Mouse (Mus musculus) retina, adult 2 months (tissue): ENCODE results near the gene Itgb6.

Source experiments
- DNase-seq: peaks from one replicate; pipeline ENCODE4 v3.0.0-alpha.2; 2012; ENCODE audit warnings: low read depth, low spot score

Gene Itgb6

GRCm38 (mm10) chr2:60712891-60713290 is 9.6 kb downstream of the Itgb6 start:
- no peak for DNase-seq

DNA sequence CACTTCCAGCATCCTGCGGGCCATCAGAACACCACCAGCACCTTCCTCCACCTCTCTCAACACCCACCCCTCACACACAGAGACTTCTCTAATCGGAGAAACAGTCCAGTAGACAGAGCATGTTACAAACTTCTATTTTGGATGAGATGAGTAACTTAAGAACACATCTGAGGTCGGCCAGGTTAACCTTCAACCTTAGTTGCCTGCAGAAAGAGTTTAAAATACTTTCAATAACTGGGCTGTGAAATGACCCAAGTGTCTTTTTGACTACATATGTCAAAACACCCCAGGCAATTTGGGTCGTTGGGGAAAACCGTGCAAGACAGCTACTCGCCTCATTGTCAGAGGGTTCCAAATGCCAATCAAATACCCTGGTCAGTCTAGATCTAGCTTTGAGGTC is 10.0 kb downstream of the Itgb6 start:
- DNase-seq = no peak

DNA sequence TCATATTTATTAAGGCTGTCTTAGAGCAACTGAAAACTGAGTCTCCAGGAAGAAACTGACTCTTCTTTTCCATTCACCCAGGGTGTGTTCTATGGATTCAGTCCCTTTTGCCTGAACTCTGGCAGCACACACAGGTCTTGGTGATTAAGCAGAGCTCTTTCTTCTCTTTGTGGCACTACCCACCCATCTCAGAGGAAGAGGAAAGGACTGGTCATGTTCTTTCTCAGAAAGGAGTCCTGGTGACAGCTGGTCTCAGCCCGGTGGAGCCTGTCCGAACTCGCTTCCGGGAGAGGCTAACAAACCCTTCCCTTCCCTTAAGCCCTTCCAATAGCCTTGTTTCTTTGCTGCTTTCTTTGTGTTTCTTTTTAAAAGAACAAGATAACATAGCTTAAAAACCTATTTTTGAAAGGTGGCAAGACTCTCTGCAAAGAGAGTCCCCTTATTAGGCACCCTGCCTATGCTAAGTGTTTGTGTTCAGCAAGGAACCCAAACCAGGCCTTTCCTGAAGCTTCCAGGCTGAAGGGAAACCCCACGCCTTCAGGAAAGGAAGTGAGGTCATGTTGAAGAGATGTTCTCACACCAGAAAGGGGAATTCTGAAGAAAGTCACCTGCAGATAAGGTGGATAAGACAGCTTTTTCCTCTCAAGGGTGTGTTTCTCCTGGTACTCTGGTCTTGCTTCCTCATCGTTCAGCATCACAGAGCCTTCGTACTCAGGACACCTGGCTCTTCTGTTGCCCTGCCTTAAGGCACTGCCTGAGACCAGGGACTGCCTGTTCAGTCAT is 11.2 kb downstream of the Itgb6 start:
- no peak for DNase-seq

- no peak for DNase-seq
Measured at GRCm38 (mm10) chr2:60710317-60710716, 12.1 kb downstream of the Itgb6 start.

- no peak for DNase-seq
Measured at GRCm38 (mm10) chr2:60708671-60709070, 13.8 kb downstream of the Itgb6 start.

DNA sequence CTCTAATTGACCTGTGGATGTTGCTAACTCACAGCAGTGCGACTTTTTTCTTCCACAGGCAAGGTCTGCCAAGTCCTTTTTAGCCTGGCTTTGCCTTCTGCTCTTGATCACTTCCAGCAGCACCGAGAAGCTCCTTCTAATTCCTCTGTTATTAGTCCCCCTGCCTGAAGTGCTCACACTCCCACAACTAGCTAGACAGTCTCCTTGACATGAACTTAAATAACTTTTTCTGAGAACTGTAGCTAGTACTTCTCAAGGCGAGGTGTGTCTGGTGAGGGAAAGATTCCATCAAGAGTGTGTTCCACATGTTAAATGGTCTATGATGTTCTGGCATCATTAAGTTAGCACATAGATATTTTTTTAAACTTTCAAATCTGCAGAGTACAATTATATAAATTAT is 15.6 kb downstream of the Itgb6 start:
- DNase-seq = no peak

DNA sequence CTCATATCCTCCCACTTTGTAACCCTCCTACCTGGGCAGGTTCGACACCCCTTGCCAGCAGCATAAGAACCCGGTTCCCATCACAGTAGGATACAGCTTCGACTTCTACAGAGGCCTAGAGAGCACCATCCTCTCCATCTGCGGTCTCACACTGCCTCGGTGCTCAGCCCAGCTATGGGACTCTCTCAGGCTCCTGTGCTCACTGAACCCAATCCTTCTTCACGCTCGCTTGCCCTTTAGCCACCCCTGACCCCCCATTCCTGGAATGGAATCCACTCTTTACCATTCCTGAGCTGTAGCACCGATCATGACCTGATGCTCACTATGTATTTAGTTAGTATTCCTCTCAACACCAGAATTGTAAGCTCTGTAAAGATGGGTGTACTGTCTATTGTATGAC is 17.0 kb downstream of the Itgb6 start:
- no peak for DNase-seq

GRCm38 (mm10) chr2:60703315-60703714 is 19.1 kb downstream of the Itgb6 start:
- DNase-seq = no peak

GRCm38 (mm10) chr2:60700956-60701355 is 21.5 kb downstream of the Itgb6 start:
- no peak for DNase-seq

DNA sequence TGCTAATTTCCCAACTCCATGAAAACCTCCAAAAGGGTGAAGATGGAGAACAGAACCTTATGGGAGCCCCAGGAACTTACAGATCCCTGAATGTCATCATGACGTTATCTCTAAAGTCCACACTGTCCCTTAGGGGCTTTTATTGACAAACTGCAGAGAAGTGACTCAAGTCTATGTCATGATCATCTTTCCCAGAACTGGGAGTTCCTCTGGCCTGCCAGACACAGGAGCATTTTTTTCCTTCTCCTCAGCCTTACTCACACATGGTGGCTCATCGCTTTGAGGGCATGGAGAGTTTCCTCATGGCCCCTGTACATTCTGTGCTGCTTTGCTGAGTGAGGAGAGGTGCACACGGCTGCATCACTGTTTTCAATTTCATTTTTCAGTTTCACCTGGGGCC is 22.4 kb downstream of the Itgb6 start:
- no peak for DNase-seq

DNA sequence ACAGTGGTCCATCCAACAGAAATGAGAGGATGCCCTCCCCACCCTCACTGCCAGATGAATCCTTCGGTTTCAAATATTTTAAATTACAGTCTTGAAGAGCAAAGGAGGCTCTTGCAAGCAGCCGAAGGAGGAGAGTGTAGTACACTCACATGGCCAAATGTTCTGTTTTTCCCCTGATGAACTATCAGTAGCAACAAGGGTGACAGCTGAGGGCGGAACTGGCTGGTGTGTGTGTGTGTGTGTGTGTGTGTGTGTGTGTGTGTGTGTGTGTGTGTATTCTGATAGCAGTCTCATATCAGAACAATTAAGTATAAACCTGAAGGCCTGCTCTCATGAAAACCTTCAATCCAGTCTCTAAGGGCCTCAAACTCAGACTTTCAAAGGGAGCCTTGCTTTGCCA is 22.9 kb downstream of the Itgb6 start:
- DNase-seq = no peak

GRCm38 (mm10) chr2:60698155-60698554 is 24.3 kb downstream of the Itgb6 start:
- no peak for DNase-seq

GRCm38 (mm10) chr2:60697530-60697929 is 24.9 kb downstream of the Itgb6 start:
- DNase-seq = no peak

DNA sequence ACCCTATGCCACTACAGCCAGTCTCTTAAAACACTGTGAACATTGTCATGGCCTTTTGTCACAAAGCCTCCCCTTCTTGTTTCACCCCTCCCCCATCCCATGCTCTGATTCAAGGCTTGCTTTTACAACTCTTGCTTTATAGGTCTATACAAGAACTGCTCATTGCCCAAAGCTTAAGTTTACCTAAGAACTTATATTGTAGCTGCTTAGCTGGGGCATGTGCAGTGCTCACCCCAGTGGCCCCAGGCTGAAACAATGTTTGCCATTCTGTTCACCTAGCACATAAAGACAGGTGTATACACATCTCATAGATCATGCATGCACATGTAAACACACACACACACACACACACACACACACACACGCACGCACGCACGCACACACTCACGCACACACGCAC is 25.9 kb downstream of the Itgb6 start:
- no peak for DNase-seq

- DNase-seq = no peak
Measured at GRCm38 (mm10) chr2:60695706-60696105, 26.7 kb downstream of the Itgb6 start.

- DNase-seq = no peak
Measured at GRCm38 (mm10) chr2:60694563-60694962, 27.9 kb downstream of the Itgb6 start.

- no peak for DNase-seq
Measured at GRCm38 (mm10) chr2:60692239-60692638, 30.2 kb downstream of the Itgb6 start.

DNA sequence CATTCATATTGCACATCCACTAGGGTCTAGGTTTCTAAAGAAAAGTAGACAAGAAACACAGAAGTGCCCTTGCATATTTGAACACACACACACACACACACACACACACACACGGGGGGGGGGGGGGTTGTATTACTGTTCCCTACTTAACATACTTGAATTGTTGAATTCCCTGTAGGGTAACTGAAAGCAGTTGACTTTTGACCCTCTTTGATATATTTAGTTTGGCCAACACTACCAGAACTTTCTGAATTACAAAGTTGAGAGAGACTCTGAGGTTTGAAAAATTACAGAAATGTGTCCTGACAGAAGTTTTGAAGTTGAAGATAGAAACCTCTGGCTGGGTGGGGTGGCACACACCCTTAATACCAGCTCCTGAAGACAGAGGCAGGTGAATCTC is 32.2 kb downstream of the Itgb6 start:
- no peak for DNase-seq

DNA sequence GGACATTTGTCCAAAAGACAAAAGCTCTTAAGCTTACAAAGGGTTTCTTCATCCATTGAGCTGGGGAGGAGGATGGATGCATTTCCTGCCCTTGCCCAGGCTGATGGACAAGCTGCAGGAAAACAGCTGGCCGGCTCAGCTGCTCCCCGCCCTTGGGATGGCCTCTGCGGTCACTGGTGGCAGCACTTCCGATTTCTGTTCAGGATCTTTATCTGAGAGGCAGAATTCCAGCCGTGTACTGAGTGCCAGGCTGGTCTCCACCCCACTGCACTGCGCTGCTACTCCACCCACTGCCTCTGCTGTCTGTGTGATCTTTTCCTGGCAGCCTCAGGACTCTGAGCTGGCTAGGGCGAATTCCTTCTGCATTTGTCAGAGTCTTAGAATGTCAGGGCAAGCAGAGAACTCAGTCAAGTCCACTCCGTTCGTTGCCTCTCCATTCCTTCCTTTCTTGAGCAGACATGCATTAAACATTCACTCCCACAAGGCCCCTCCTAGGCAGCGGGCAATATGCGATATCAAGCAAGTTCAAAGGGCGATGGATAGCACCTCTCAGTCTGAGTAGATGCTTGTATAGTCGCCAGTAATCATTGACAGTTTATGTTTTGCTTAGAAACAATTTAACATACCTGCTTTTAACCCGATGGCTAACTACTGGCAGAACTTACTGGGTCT is 33.4 kb downstream of the Itgb6 start:
- DNase-seq = no peak

- no peak for DNase-seq
Measured at GRCm38 (mm10) chr2:60688150-60688549, 34.3 kb downstream of the Itgb6 start.

- DNase-seq = no peak
Measured at GRCm38 (mm10) chr2:60685973-60686372, 36.5 kb downstream of the Itgb6 start.

DNA sequence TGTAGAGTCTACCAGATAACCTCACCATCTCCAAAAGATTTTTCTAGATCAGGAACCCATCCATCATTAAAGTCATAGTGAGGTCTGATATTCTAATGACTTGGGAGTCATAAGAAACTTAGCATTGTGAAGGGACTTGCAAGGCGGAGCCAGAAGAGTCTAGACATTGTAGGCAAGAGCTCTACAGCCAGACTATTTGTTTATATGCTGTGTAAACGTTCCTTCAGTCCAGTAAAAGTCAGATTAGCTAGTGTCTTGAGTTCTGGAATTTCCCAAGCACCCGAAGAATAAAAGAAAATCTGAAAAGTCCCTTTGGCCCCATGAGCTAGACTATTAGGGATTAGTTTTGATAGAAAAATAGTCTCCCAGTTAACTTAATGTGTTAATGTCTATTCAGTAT is 38.3 kb downstream of the Itgb6 start:
- DNase-seq = no peak

DNA sequence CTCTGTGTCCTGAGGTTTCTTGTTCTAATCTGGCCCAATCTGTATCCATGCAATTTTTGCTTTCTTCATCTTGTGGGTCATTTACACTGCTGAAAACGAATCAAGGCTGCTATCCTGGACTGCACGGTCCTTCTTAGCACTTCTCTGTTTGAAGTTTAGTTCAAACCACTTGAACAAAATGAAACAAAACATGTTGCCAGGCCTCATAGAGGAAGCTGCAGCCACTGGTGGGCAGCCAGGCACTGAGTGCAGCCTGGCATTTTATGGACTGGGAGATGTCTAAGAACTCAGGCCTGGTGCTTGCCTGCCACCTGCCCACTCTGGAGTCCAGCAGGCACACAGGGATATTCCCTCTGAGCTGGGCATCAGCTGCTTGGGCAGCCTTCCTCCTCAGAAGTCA is 39.9 kb downstream of the Itgb6 start:
- DNase-seq = no peak
